In the genomic region with DNA sequence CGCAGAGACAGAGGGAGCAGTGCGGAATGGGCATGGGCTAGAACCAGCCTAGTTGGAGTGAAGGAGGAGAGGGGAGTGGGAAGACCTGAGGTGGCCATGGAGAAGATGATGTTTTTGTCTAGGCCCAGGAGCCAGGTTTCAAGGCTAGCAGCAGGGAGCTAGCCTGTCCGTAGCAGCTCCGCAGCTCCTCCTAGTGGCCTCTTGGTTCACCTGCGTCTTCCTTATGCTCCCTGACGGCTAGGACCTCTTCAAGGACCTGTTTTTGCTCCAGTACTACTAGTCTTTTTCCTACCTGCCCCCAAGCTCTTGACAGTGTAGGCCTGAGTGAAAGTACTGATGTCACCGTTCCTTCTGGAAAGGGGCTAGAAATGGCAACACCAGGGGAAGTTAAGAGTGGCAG, we compare ENCODE assay signal across 9 mouse cellular contexts. TPM values are rescaled to one million over a fixed set of nuclear protein-coding genes. Genes with fewer than 3 reads are reported as not detected.
DNase-seq lines count a peak whose midpoint lies in the region; ATAC-seq and TF ChIP-seq lines count a peak whose summit lies in the region.
"Had no signal": no experiment of that assay in that cellular context is flagged by ENCODE, and none has a peak within 500 bp of the region (broad histone marks: within the 10 kb centered on the region; RNA-seq: fewer than 3 reads in every experiment).

No protein-coding gene starts in this region.

- H3K9ac ChIP-seq in MEL (ENCODE audit: control insufficient read depth, low read depth, low read length, poor library complexity, severe bottlenecking) = no peak overlapping the region
- H3K9ac ChIP-seq in embryonic facial prominence, embryonic 12.5 days = no peak overlapping the region
- H3K9ac ChIP-seq: limb, embryonic 15.5 days had no signal

- H3K4me2 ChIP-seq in embryonic facial prominence, embryonic 12.5 days (replicated peaks) = no peak overlapping the region
- H3K4me2 ChIP-seq: limb, embryonic 15.5 days had no signal

- ATAC-seq in embryonic facial prominence, embryonic 12.5 days (ENCODE audit: insufficient number of reproducible peaks, insufficient read depth, low FRiP score, low TSS enrichment) = 0 out of 2 replicates have a peak, but pooled peaks have one; percentile 17
- ATAC-seq in megakaryocyte, adult 5-6 weeks (ENCODE audit: poor library complexity, severe bottlenecking) = peak; percentile 85

- H3K9me3 ChIP-seq in MEL (replicated peaks; ENCODE audit: insufficient read depth, low read length) = no peaks in the 10 kb centered on the region
- no peaks in the 10 kb centered on the region for H3K9me3 ChIP-seq in embryonic facial prominence, embryonic 12.5 days
- H3K9me3 ChIP-seq: limb, embryonic 15.5 days had no signal

- H3K4me3 ChIP-seq in MEL (ENCODE audit: control insufficient read depth in 1 of 2, insufficient read depth in 1 of 2, low read depth in 2 of 2, low read length in 2 of 2) = no peak overlapping the region
- H3K4me3 ChIP-seq in embryonic facial prominence, embryonic 12.5 days = no peak overlapping the region
- H3K4me3 ChIP-seq: limb, embryonic 15.5 days had no signal

- no peak overlapping the region for H3K27ac ChIP-seq in MEL (ENCODE audit: control insufficient read depth, low read depth, low read length)
- no peak overlapping the region for H3K27ac ChIP-seq in embryonic facial prominence, embryonic 12.5 days
- H3K27ac ChIP-seq: limb, embryonic 15.5 days had no signal

- peak; percentile 83 for TF ChIP-seq RAD21 in MEL (IDR thresholded peaks at IDR 0.05; ENCODE audit: low read depth, low read length)

- TF ChIP-seq POLR2A in MEL (IDR thresholded peaks at IDR 0.05; ENCODE audit: control insufficient read depth in 1 of 2, insufficient read depth in 1 of 2, low read depth in 1 of 2, low read length in 2 of 2, poor library complexity in 1 of 2) = no peak

- no peaks in the 10 kb centered on the region; a peak in 1 of 4 replicates for H3K36me3 ChIP-seq in MEL (ENCODE audit: control insufficient read depth in 1 of 2, insufficient read depth in 2 of 2, low read length in 2 of 2)
- H3K36me3 ChIP-seq in embryonic facial prominence, embryonic 12.5 days = 0 out of 2 replicates have a peak, but pooled peaks cover 6% of the 10 kb centered on the region

- DNase-seq in MEL (ENCODE audit: low read depth, low spot score) = peak; percentile 85
- DNase-seq in adrenal gland, postnatal 36 days = peak; percentile 78 to 88
- DNase-seq in heart, postnatal 14 days = peak; percentile 80 to 85
- DNase-seq in layer of hippocampus, postnatal 10 days (ENCODE audit: low spot score in 2 of 2) = peak; percentile 78 to 82
- peak; percentile 79 for DNase-seq in right cerebral cortex, postnatal 25 days
- DNase-seq in yolk sac, embryonic 10.5 days (ENCODE audit: low spot score) = peak; percentile 36

- no peaks in the 10 kb centered on the region for H3K4me1 ChIP-seq in MEL (ENCODE audit: control insufficient read depth in 1 of 2, insufficient read depth in 2 of 2, low read length in 2 of 2)
- no peaks in the 10 kb centered on the region for H3K4me1 ChIP-seq in embryonic facial prominence, embryonic 12.5 days

- intact Hi-C loops in heart, postnatal 14 days (cut with DNase I) = no loop called here

- no peaks in the 10 kb centered on the region for H3K79me2 ChIP-seq in MEL (ENCODE audit: control insufficient read depth, insufficient read depth, low read length, poor library complexity)

- peak; percentile 81 to 94 (median 94) for TF ChIP-seq CTCF in MEL (IDR thresholded peaks at IDR 0.05 in 2 of 3, conservative IDR thresholded peaks at IDR 0.05 in 1 of 3; ENCODE audit: control insufficient read depth in 1 of 3, insufficient read depth in 1 of 3, low read depth in 2 of 3, low read length in 3 of 3, poor library complexity in 1 of 3, severe bottlenecking in 1 of 3)

- no peaks in the 10 kb centered on the region; a peak in 1 of 4 replicates for H3K27me3 ChIP-seq in MEL (ENCODE audit: control insufficient read depth in 1 of 2, insufficient read depth in 2 of 2, low read length in 2 of 2)
- H3K27me3 ChIP-seq in embryonic facial prominence, embryonic 12.5 days = peaks cover 49% of the 10 kb centered on the region

- no peak for TF ChIP-seq EP300 in MEL (IDR thresholded peaks at IDR 0.05; ENCODE audit: low read depth in 1 of 2, low read length in 2 of 2)

- 11% methylated on average over 7 of the region's 7 CpGs for WGBS in embryonic facial prominence, embryonic 12.5 days

TF ChIP-seq in MEL, 35 proteins besides CTCF, POLR2A, EP300 and RAD21:
- TF ChIP-seq GATA1 (IDR thresholded peaks at IDR 0.05; ENCODE audit: low read depth, low read length) (no peak), HCFC1 (IDR thresholded peaks at IDR 0.05; ENCODE audit: low read depth, low read length) (no peak), USF2 (IDR thresholded peaks at IDR 0.05; ENCODE audit: borderline replicate concordance in 1 of 2, insufficient read depth in 1 of 2, low read depth in 1 of 2, low read length in 2 of 2) (no peak), NELFE (IDR thresholded peaks at IDR 0.05; ENCODE audit: low read depth, low read length) (no peak), E2F4 (IDR thresholded peaks at IDR 0.05; ENCODE audit: borderline replicate concordance, low read depth, low read length) (no peak), SMC3 (IDR thresholded peaks at IDR 0.05; ENCODE audit: low read depth, low read length) (peak; percentile 83), ELF1 (IDR thresholded peaks at IDR 0.05; ENCODE audit: low read depth, low read length) (0 out of 2 replicates have a peak, but pooled peaks have one; percentile 12), UBTF (IDR thresholded peaks at IDR 0.05; ENCODE audit: borderline replicate concordance, insufficient read depth, low read depth, low read length) (no peak), SIN3A (IDR thresholded peaks at IDR 0.05; ENCODE audit: low read length) (peak; percentile 42; the same call in 1 of the 2 replicates), ZMIZ1 (IDR thresholded peaks at IDR 0.05; ENCODE audit: low read depth, low read length) (no peak), MXI1 (IDR thresholded peaks at IDR 0.05; ENCODE audit: low read depth, low read length) (no peak), POLR2AphosphoS5 (IDR thresholded peaks at IDR 0.05; ENCODE audit: borderline replicate concordance, low read depth, low read length) (no peak), ZC3H11A (IDR thresholded peaks at IDR 0.05; ENCODE audit: low read depth, low read length) (peak; percentile 73), MAZ (IDR thresholded peaks at IDR 0.05; ENCODE audit: low read depth, low read length) (no peak)

RNA-seq across cellular contexts. Expression of gene Kcnj9, which starts 4.4 kb away (rescaled TPM):
- total RNA-seq in MEL (2012; rRNA removed) = not detected in 2 replicates
- under 1 TPM in 1 of 2 experiments, not detected in 1; 0.08 TPM for polyA plus RNA-seq in MEL (2012; ENCODE audit: insufficient read depth in 1 of 2, insufficient read length in 2 of 2, low read depth in 1 of 2, low replicate concordance in 2 of 2, missing spikeins in 1 of 2)
- under 1 TPM in 1 of 2 experiments, not detected in 1; 0.23 TPM for total RNA-seq in adrenal gland, postnatal 36 days (2021)
- polyA plus RNA-seq in embryonic facial prominence, embryonic 12.5 days (2016; fragmentation: Nextera tagmentation; extraction: Ambion mirVana) = 0.15 and 0.22 TPM in 2 replicates
- not detected for total RNA-seq in heart, postnatal 14 days (2021)
- 10 to 100 TPM; 38.4 to 46.7 TPM for total RNA-seq in layer of hippocampus, postnatal 10 days (2021)
- not detected in 2 replicates for total RNA-seq in megakaryocyte, adult 5-6 weeks (2015)
- not detected in 2 replicates for total RNA-seq in megakaryocyte, adult 5-6 weeks (2017)

RNA-seq across cellular contexts. Expression of gene Kcnj10, which starts 16.3 kb away (rescaled TPM):
- total RNA-seq in MEL (2012; rRNA removed) = 0.03 and 0.04 TPM in 2 replicates
- polyA plus RNA-seq in MEL (2012; ENCODE audit: insufficient read depth in 1 of 2, insufficient read length in 2 of 2, low read depth in 1 of 2, low replicate concordance in 2 of 2, missing spikeins in 1 of 2) = under 1 TPM in 1 of 2 experiments, not detected in 1; 0.72 TPM
- under 1 TPM; 0.46 to 0.56 TPM for total RNA-seq in adrenal gland, postnatal 36 days (2021)
- polyA plus RNA-seq in embryonic facial prominence, embryonic 12.5 days (2016; fragmentation: Nextera tagmentation; extraction: Ambion mirVana) = 0.06 and 0.08 TPM in 2 replicates
- under 1 TPM; 0.10 to 0.22 TPM for total RNA-seq in heart, postnatal 14 days (2021)
- 10 to 100 TPM; 70.7 to 73.5 TPM for total RNA-seq in layer of hippocampus, postnatal 10 days (2021)
- total RNA-seq in megakaryocyte, adult 5-6 weeks (2015) = 0.23 and 0.42 TPM in 2 replicates
- total RNA-seq in megakaryocyte, adult 5-6 weeks (2017) = 0.26 and 0.28 TPM in 2 replicates

RNA-seq across cellular contexts. Expression of gene Atp1a2, which starts 26.9 kb away (rescaled TPM):
- 0.10 TPM in 1 of 2 replicates, not detected in the other for total RNA-seq in MEL (2012; rRNA removed)
- polyA plus RNA-seq in MEL (2012; ENCODE audit: insufficient read depth in 1 of 2, insufficient read length in 2 of 2, low read depth in 1 of 2, low replicate concordance in 2 of 2, missing spikeins in 1 of 2) = under 1 TPM in 1 of 2 experiments, not detected in 1; 0.04 TPM
- 100 to 1,000 TPM; 134 to 155 TPM for total RNA-seq in adrenal gland, postnatal 36 days (2021)
- polyA plus RNA-seq in embryonic facial prominence, embryonic 12.5 days (2016; fragmentation: Nextera tagmentation; extraction: Ambion mirVana) = 4.5 and 4.7 TPM in 2 replicates
- 100 to 1,000 TPM; 448 to 458 TPM for total RNA-seq in heart, postnatal 14 days (2021)
- 100 to 1,000 TPM; 472 TPM for total RNA-seq in layer of hippocampus, postnatal 10 days (2021)
- total RNA-seq in megakaryocyte, adult 5-6 weeks (2015) = 0.02 TPM in 1 of 2 replicates, not detected in the other
- total RNA-seq in megakaryocyte, adult 5-6 weeks (2017) = not detected in 2 replicates

RNA-seq across cellular contexts. Expression of gene Pigm, which starts 51.6 kb away (rescaled TPM):
- 8.3 and 8.6 TPM in 2 replicates for total RNA-seq in MEL (2012; rRNA removed)
- 10 to 100 TPM in 1 of 2 experiments, not detected in 1; 11.3 TPM for polyA plus RNA-seq in MEL (2012; ENCODE audit: insufficient read depth in 1 of 2, insufficient read length in 2 of 2, low read depth in 1 of 2, low replicate concordance in 2 of 2, missing spikeins in 1 of 2)
- 10 to 100 TPM; 11.2 to 13.2 TPM for total RNA-seq in adrenal gland, postnatal 36 days (2021)
- 9.9 and 10.3 TPM in 2 replicates for polyA plus RNA-seq in embryonic facial prominence, embryonic 12.5 days (2016; fragmentation: Nextera tagmentation; extraction: Ambion mirVana)
- 1 to 10 TPM; 6.4 to 7.1 TPM for total RNA-seq in heart, postnatal 14 days (2021)
- total RNA-seq in layer of hippocampus, postnatal 10 days (2021) = 10 to 100 TPM; 10.2 to 10.8 TPM
- 14.1 and 15.5 TPM in 2 replicates for total RNA-seq in megakaryocyte, adult 5-6 weeks (2015)
- 14.8 and 15.1 TPM in 2 replicates for total RNA-seq in megakaryocyte, adult 5-6 weeks (2017)

Comparison
In these comparisons a context has a peak if more than half of its experiments do, and no peak if none do; other contexts are left out.
1. RNA of gene Kcnj9, which starts 4.4 kb away (total RNA-seq): 38.4 to 46.7 TPM in layer of hippocampus, postnatal 10 days; 0.23 TPM in adrenal gland, postnatal 36 days, not detected in MEL, not detected in heart, postnatal 14 days and not detected in megakaryocyte, adult 5-6 weeks; every median in the first group is over 10 times any median in the second.
2. RNA of gene Kcnj10, which starts 16.3 kb away (total RNA-seq): 70.7 to 73.5 TPM in layer of hippocampus, postnatal 10 days; 0.46 to 0.56 TPM in adrenal gland, postnatal 36 days, 0.23 to 0.42 TPM in megakaryocyte, adult 5-6 weeks, 0.10 to 0.22 TPM in heart, postnatal 14 days and 0.03 to 0.04 TPM in MEL; every median in the first group is over 10 times any median in the second.
3. RNA of gene Atp1a2, which starts 26.9 kb away (total RNA-seq): 472 TPM in layer of hippocampus, postnatal 10 days, 448 to 458 TPM in heart, postnatal 14 days and 134 to 155 TPM in adrenal gland, postnatal 36 days; 0.10 TPM in MEL and 0.02 TPM in megakaryocyte, adult 5-6 weeks; every median in the first group is over 100 times any median in the second.
4. Peak in every context shown above with its lines, with median percentiles within 50 percentile points of each other: DNase-seq.